Mouse (Mus musculus): ENCODE results near the gene Fam117a.

Fam117a gene

DNA sequence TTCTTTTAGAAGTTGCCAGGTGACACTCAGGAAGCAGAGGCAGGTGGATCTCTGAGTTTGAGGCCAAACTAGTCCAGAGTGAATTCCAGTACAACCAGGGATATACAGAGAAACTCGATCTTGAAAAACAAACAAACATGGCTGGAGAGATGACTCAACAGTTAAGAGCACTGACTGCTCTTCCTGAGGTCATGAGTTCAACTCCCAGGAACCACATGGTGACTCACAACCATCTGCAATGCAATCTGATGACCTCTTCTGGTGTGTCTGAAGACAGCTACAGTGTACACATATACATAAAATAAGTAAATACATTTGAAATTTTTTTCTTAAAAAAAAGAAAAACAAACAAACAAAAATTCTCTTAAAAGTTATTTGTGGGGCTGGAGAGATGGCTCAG lies 6.2 kb upstream of the Fam117a start:
- DNase-seq (ENCODE audit: low read depth in 1 of 2, low spot score in 2 of 2): no peak

DNA sequence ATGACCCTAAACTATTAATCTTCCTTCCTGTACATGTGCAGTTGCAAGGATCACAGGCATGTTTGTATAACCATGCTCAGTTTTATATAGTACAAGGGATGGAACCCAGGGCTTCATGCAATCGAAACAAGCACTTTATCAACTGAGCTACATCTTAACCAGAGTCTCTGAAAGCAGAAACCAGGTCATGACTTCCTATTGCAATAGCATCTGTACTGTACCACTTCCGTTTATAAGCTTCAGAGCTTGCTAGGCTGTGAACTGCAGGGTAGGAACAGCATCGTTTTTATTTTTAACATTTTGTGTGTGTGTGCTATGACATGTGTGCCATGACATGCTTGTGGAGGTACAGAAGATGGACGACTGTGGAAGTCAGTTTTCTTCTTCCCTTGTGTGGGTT lies 3.6 kb upstream of the Fam117a start:
- no peak for DNase-seq (ENCODE audit: low read depth in 1 of 2, low spot score in 2 of 2)

DNA sequence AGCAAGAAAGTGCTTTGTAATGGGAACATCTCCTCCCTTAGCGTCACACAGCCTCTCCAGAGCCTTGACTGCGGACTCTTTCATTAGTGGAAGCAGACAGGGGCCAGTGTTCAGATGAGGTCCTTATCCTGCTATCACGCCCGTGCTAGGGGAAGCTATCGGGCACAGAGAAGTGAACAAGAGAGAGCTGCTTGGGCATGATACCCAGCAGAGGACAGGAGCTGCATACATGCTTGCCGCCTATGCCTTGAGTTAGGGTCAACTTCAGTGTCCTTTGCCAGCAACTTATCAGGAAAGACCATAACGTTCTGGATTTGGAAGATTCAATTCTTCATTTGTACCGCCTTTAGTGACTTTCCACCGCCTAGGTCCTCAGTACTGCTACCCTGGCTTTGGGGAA lies 3.0 kb upstream of the Fam117a start:
- DNase-seq (ENCODE audit: low read depth in 1 of 2, low spot score in 2 of 2): no peak

DNA sequence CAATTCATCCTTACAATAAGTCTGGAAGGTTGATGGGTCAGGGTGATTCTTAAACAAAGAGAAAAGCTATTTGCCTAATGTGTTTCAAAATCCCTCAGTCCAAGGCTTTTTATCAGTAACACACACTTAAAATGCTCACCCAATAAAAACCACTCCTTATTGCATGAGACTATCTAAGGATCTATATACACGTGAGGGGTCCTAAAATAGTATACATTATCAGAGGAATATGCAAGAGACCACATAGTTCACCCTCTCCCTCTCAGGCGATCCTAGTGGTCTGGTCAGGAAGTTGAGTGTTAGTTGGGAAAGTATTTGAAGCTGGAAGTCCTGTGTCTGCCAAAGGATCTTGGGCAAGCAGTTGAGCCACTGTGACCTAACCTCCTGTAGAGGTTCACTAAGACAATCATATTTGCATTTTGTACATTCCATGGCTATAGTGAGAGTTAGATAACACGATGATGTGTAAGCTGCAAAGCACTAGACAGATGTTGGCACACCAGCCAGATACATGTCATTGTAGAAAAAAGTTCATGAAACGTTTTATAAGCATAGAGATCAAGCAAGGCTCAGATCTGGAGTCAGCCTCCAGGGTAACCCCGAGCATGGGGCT lies 2.3 kb upstream of the Fam117a start:
- DNase-seq (ENCODE audit: low read depth in 1 of 2, low spot score in 2 of 2): no peak

DNA sequence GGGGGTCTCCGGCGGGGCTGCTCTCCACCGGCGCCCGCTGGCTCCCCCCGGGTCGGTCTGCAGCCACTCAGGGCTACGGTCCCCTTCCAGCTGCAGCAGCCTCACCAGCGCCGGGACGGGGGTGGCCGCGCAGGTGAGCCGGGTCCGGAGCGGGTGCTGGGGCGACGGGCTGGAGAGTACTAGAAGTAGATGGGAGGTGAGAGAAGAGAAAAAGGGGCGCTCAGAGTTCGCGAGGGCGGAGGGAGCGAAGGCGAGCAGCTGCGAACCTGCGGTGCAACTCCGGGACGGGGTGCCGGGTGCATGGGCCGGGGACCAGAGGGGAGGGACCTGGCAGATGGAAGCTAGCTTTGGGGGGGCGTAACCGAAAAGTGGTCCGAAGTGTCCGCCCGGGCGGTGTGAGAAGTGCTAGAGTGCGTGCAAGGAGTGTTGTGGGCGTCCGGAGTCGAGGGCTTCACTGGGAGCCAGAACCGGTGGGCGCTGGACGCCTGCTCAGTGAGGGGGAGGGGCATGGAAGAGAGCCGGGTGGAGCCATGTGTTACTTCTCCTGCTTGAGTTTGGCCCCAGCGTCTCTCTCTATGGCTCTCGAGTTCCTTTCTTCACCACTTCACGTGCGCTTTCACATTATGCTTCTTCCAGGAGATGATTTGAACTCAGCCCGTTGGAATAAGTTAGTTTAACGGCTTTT lies 453 bp downstream of the Fam117a start:
- DNase-seq (ENCODE audit: low read depth in 1 of 2, low spot score in 2 of 2): no peak

DNA sequence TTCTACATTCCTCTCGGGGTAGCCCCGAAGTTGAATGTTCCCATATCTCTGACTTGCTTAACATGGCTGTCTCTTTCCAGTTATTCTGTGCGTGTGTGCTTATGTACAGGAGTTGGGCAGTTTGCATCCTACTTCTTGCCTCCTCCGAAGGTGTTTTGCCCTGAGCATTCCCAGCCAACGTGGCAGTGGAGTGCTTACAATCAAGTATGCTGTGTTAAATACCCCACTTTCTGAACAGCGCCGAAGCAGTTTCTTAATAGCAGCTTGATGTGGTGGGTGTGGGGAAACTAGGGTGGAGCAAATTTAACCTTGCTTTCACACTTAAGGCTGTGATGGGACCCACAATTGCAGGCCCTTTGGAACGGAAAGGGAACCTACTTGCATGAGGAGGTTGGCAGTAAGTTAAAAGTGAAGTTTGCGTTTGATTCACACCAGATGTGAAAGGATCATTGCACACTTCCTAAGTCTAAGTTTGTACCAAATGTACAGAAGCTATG lies 1.1 kb downstream of the Fam117a start:
- DNase-seq (ENCODE audit: low read depth in 1 of 2, low spot score in 2 of 2): no peak

DNA sequence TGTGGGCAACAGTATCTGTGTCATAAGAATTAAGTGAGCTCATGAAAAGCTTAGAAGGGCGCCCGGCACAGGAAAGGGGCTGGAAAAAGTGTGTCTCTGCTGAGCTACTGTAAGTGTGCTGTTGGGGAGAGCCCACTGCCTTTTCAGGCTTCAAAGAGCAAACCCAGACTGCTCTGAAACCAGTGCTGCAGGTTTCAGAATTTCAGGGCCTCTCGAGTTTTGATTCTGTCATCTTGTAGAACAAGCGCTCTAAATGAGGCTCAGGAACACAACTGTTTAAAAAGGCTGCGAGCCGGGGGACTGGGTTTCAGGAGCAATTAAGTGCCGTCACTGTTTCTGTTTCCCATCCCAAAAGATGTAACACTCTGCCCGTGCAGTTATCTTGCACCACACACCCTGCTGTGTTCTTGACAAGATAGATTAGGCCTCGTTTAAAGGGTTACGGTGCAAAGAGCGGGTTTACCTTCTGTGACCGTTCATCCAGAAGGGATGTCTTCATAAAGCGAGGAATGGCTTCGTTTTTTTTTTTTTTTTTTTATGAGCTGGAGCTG lies 2.7 kb downstream of the Fam117a start:
- no peak for DNase-seq (ENCODE audit: low read depth in 1 of 2, low spot score in 2 of 2)

DNA sequence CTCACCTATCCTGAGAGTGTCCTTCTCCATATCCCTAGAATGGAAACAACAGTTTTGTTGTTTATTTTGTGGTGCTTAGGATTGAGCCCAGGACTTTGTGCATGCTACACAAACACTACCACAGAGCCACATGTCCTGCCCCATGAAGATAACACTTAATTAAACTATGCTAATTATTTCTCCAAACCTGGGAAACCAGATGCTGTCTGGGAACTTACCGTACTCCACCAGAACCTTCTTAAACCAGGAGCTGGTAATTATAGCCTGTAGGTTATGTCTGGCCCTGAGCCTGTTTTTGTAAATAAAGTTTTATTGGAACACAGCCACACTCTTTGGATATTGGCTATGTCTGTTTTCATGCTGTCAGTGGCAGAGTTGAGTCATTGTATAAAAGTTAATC lies 3.4 kb downstream of the Fam117a start:
- DNase-seq (ENCODE audit: low read depth in 1 of 2, low spot score in 2 of 2): no peak

DNA sequence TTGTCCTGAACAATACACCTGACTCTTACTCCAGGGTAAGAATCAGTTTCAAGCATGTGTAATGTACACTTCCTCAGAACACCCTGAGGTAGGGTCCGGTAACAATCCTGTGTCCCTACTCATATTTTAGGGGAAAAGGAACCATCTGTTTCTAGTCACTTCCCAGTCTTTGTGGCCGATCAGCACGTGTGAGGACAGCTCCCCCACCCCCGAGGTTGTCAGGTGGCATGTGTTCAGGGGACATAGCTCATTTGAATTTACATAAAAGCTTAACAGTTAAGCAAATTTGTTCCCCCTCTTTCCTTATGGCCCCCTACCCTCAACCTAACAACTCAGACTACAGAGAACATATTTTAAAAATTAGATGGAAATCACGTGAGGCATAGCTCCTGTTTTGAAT lies 3.8 kb downstream of the Fam117a start:
- no peak for DNase-seq (ENCODE audit: low read depth in 1 of 2, low spot score in 2 of 2)

DNA sequence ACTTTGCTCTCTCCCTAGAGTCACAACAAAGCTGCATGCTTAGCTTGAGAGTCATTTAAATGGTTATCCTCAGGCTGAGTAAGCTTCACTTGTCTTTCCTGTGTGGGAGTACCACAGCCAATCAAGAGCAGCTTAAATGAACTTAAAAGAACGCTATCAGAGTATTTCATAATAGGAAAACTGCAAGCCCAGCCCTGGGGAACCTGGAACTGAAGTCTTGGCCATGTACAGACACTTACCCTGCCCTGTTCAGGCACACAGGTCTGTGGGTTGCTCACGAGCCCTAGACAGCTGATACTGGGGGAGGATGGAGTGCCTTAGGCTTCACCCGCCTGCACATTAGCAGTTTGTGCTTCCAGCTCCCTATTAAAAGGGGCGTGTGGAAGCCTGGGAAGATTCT lies 6.4 kb downstream of the Fam117a start:
- DNase-seq (ENCODE audit: low read depth in 1 of 2, low spot score in 2 of 2): no peak

DNA sequence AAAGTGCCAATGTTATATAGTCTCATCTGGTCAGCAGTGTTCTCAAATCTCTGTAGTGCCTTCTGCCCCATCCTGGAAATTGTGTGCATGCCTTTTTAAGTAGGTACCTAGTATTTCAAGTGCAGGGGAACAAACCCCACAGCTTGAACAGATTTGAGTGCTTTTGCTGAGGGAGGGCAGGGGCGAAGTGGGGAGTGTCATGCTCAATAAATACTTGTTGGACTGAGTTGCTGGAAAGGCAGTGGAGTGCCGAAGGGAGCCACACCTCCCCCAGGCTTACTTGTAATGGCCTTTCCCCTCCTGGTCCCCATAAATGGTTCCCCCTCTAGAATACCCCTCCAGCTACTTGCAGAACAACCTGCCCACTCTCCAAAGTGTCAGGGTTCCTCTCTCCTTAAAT lies 7.4 kb downstream of the Fam117a start:
- no peak for DNase-seq (ENCODE audit: low read depth in 1 of 2, low spot score in 2 of 2)

DNA sequence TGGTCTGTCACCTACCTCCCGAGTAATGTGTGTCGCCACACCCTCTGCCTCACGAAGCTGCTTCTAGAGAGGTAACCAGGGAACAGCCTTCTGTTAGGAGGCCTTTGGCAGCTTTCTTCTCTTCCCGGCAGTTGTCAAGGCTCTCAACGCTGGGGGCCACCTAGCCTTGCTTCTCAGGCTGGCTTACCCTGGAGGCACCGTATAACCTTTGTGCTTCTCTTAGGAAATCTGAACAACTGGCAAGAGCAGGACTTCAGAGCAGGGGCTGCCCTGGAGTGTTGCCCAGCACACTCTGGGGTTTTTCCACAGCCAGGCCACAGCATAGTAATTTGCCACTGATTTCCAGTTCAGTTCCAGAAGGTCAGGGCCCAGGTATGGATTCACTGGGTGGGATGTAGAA lies 13.5 kb downstream of the Fam117a start:
- no peak for DNase-seq (ENCODE audit: low read depth in 1 of 2, low spot score in 2 of 2)

DNA sequence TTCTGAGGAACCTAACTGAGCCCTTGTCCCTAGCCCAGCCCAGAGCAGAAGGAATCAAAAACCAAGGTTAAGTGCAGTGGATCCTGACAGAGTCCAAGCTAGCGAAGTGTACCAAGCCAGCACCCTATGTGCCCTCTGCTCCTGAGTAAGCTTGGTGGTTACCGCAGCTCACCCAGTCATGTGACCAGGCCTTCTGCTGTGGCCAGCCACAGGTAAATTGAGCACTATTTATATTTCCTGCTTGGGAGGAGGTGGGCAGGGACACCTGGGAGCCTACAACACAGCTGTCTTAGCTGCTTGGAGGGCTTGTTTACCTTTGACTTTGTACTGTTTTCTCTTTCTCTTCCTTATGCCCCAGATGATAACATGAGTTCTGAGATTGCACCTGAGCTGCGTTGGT lies 14.1 kb downstream of the Fam117a start:
- DNase-seq (ENCODE audit: low read depth in 1 of 2, low spot score in 2 of 2): no peak

DNA sequence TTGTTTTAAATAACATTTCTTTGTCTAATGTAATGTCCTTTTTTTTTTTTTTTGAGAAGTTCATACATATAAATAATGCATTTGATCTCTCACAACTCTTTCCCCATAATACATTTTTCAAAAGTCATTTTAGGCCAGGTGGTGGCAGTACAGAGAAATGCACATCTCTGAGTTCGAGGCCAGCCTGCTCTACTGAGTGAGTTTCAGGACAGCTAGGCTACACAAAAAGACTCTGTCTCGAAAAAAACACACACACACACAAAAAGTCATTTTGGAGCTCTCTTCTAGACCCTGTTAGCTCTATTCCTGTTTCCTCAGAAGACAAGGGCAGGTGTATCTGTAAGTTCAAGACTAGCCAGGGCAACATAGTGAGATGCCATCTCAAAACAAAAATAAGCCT lies 15.9 kb downstream of the Fam117a start:
- no peak for DNase-seq (ENCODE audit: low read depth in 1 of 2, low spot score in 2 of 2)

DNA sequence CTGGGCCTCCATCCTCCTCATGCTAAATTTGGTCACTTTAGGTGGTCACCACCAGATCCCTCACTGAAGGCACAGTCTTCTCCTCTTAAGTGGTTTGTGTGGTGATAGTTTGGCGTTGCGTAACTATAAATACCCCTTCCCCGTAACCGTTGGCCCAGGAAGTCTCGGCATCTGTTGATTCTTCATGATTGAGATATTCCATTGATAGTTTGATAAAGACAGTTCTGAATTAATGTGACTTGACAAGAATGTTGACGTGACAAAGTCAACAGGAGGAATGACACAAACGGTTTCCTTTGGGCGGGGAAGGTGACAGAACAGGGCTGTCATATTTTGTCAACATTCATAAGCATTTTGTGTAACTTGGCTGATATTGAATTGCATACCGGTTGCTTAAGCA lies 16.4 kb downstream of the Fam117a start:
- DNase-seq (ENCODE audit: low read depth in 1 of 2, low spot score in 2 of 2): no peak

DNA sequence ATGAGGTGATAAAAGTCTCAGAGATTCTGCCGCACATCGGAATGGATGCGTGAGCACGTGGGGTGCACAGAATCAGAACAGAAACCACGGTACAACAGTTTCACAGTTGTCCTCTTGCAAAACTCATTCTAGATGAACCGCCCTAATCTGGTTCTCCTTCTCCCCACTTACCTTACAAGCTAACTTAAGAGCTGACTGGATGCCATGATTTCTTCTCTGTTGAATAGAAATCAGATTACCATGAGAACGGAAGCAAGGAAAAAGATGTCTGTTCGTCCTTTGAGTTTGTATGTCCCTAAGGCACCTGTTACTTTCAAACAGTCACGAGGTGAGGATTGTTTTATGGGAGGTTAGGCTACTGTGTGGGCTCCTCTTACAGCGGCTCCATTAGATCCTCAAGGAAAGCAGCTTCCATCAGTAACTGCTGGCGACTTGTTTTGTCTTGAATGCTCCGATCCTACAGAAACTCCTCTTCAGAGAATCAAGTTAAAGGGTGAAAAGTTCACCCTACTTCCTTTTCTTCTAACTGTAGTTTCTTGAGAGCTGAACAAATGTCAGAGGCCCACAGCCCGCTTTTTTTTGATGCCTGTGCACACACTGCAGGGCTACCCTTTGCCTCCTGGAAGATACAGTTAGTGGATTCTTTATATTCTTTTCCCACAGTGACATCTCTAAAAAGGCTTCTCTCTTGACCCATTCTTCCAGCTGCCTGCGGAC lies 17.6 kb downstream of the Fam117a start:
- no peak for DNase-seq (ENCODE audit: low read depth in 1 of 2, low spot score in 2 of 2)

DNA sequence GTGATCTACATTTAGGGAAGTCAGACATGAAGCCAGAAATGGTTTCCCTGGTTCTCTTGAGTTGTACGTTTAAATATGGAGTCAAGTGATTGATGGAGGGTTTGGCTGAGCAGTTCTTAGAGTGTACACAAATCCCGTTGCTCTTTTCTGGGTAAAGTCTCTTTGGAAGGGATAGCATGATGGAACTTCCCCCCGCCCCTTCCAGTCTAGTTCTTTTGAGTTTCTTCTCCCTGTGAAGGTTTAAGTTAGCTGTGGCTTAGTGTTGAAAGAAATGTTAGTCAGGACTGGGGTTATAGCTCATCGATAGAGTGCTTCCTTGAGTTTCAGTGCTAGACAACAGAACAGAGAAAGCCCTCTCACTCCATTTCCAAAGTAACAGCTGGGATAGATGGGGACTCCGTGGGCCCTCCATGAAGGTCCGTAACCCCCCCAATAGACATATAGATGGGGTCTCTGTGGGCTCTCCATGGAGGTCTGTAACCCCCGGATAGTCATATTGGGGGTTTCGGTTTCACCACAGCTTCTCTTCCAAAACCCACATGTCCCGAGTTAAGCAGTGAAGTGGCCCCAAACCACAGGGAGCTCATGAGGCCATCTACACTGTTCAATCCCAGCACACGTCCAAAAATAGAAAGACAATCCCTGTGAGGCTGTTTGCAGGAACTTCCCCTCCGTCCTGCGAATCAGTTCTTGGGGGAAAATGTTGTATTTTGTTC lies 18.3 kb downstream of the Fam117a start:
- DNase-seq (ENCODE audit: low read depth in 1 of 2, low spot score in 2 of 2): no peak

DNA sequence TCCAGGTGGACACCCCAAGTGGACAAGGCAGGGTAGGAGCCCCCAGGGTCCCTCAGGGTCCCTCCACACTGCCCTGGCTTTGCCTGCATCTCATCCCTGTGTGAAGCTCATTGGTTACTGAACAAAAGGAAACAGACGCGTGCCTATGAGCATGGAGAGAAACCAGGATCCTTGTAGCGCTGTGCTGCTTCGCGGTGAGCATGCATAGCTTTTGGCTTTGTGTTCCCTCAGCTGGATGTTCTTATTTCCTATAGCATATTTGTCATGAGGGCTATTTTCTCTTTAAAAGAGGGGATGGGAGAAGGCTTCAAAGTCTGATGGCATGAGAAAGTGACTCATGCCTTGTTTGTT lies 18.8 kb downstream of the Fam117a start:
- no peak for DNase-seq (ENCODE audit: low read depth in 1 of 2, low spot score in 2 of 2)

DNA sequence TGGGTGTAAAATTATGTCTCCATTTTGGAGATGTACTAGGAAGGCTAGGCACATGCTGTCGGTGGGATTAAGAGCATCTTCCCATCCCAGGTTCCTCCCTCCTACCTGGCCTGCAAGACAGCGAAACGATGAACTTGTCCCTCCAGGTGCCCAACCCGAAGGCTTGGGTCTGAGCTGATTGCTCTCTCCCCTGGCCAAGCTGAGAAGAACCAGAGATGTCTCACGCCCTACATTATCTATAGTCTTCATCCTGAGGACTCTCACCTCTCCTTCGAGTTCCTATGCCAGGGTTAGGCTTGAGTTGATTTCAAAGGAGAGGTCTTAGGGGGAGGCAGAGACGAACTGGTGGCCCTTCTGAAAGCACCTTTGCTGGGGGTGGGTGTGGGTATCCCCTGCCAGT lies 19.2 kb downstream of the Fam117a start:
- DNase-seq (ENCODE audit: low read depth in 1 of 2, low spot score in 2 of 2): no peak

DNA sequence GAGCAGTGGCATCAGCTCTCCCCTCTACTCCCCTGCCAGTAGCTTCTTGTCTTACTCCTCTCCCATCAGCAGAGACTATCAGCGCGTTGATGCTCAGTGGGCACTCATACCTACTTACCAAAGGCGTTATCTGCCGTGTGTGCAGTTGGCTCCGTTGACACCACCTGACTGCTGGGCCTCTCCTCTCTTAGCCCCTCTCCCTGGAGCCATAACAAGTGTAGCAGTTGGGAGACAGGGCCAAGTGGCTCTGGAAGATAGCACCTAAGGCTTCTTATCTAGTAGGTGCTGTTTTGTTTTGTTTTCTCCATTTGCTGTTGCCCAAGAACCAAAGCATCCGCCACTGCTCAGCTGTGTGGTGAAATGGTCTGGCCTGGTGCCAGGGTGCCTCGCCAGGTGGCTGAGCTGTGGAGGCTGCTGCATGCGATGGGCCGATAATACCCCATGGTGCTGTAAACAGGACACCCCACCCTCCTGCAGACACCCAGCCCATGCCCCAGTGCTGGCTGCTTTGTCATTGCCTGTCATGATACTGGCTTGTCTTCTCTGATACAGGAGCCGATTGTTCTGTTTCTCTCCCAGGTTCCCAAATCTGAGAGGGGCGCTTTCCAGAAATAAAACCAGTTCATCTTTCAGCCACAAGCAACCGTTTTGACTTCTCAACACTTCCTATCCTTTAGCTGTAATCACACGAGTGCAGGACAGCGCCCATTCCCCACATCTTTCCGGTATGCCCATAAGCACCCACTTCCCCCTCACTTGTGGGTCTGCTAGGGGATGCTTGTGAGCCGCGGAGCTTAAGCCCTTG lies 19.9 kb downstream of the Fam117a start:
- DNase-seq (ENCODE audit: low read depth in 1 of 2, low spot score in 2 of 2): peak; percentile 34 to 53

DNA sequence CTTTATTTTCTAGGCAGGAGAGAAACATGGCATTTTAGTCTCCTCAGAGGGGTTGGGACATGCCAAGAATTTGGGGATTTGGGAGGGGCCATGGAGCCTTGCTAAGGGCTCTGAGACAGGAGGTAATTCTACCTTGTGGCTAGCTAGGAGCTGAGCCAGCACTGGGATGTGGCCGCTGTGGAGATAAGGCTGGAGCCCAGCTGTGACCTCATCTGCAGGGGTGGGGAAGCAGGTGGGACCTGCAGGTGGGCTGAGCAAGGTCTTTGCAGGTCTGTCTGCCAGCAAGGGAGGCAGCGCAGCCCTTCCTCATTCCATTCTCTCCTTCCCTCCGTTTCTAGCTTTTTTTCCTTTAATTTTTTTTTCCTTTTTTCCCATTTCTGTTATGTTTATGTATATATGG lies 21.4 kb downstream of the Fam117a start:
- DNase-seq (ENCODE audit: low read depth in 1 of 2, low spot score in 2 of 2): no peak
